ENCODE assay signal across 10 mouse cellular contexts in the genomic region with DNA sequence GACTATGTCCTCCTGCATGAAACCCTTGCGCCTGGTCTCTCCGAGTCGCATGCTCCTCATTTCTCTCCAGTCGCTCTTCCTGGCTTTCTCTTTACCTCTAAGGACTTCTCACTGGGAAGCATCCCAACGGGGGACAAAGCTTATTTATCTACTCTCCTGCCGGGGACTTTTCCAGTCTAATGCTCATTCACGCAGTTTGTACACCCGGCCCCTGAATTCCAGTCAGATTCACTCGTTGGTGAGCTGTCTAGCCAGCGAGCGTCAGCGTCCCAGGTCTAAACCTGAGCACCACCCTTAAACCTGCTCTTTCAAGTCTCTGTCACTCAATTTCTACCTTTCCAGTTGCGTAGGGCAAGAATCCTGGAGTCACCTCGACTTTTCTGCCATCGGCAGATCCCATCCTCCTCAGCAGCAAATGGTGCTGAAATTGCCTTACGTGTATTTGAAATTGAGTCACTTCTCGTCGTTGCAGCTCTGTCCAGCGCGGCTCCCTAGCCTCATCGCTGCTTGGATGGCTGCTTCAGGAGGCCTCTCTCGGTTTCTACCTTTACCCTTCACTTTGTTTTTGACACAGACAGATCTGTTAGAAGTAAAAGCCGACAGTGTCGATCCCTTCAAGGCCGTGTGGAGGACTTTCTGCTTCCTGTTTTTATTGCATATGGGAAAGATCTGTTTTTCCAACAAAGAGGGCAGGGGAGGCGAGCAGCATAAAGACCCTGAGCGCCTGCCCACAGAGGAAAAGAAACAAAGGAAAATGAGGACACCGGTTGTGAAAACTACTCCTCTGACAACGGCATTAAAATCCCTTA. TPM values are rescaled to one million over a fixed set of nuclear protein-coding genes. Genes with fewer than 3 reads are reported as not detected.
DNase-seq lines count a peak whose midpoint lies in the region; ATAC-seq and TF ChIP-seq lines count a peak whose summit lies in the region.
"Had no signal": no experiment of that assay in that cellular context is flagged by ENCODE, and none has a peak within 500 bp of the region (broad histone marks: within the 10 kb centered on the region; RNA-seq: fewer than 3 reads in every experiment).

No protein-coding gene starts in this region.

- TF ChIP-seq CTCF in forebrain, postnatal 0 days (IDR thresholded peaks at IDR 0.05; ENCODE audit: low read depth) = no peak
- TF ChIP-seq CTCF in kidney, postnatal 0 days (IDR thresholded peaks at IDR 0.05; ENCODE audit: low read depth) = no peak

- no peak overlapping the region for H3K4me2 ChIP-seq in forebrain, postnatal 0 days (ENCODE audit: low read depth)
- H3K4me2 ChIP-seq in kidney, postnatal 0 days (ENCODE audit: low read length) = peak overlapping the region; percentile 35
- peak overlapping the region; percentile 7; the same call in 1 of the 2 replicates for H3K4me2 ChIP-seq in midbrain, embryonic 13.5 days (replicated peaks)

- 64% methylated on average over 29 of the region's 29 CpGs for WGBS in forebrain, embryonic 10.5 days
- 53% methylated on average over 29 of the region's 29 CpGs for WGBS in forebrain, postnatal 0 days
- WGBS in kidney, postnatal 0 days = 33% methylated on average over 29 of the region's 29 CpGs
- WGBS in midbrain, embryonic 13.5 days = 54% methylated on average over 29 of the region's 29 CpGs

- peak overlapping the region; percentile 41; the same call in 1 of the 2 replicates for H3K27ac ChIP-seq in forebrain, embryonic 10.5 days
- no peak overlapping the region for H3K27ac ChIP-seq in forebrain, postnatal 0 days (ENCODE audit: low read depth, low read length)
- H3K27ac ChIP-seq in kidney, postnatal 0 days = no peak overlapping the region
- H3K27ac ChIP-seq in midbrain, embryonic 13.5 days = no peak overlapping the region

- H3K9ac ChIP-seq in forebrain, postnatal 0 days = no peak overlapping the region
- no peak overlapping the region for H3K9ac ChIP-seq in kidney, postnatal 0 days (ENCODE audit: low read depth, low read length)
- no peak overlapping the region for H3K9ac ChIP-seq in midbrain, embryonic 13.5 days (replicated peaks)

- H3K27me3 ChIP-seq in forebrain, embryonic 10.5 days (ENCODE audit: poor library complexity, severe bottlenecking) = no peaks in the 10 kb centered on the region
- no peaks in the 10 kb centered on the region for H3K27me3 ChIP-seq in forebrain, postnatal 0 days (ENCODE audit: insufficient read depth, low read length)
- H3K27me3 ChIP-seq in kidney, postnatal 0 days (ENCODE audit: insufficient read depth, low read length) = no peaks in the 10 kb centered on the region
- no peaks in the 10 kb centered on the region for H3K27me3 ChIP-seq in midbrain, embryonic 13.5 days

- ATAC-seq in forebrain, postnatal 0 days = no peak
- no peak for ATAC-seq in kidney, postnatal 0 days (replicated peaks; ENCODE audit: low FRiP score, low read depth)
- no peak for ATAC-seq in midbrain, embryonic 13.5 days
- ATAC-seq in erythroblast, adult 5-6 weeks (replicated peaks; ENCODE audit: low FRiP score, poor library complexity, severe bottlenecking) = no peak

- H3K4me1 ChIP-seq in forebrain, embryonic 10.5 days = peaks cover 25% of the 10 kb centered on the region
- 0 out of 2 replicates have a peak, but pooled peaks cover 4% of the 10 kb centered on the region for H3K4me1 ChIP-seq in forebrain, postnatal 0 days (ENCODE audit: insufficient read depth)
- H3K4me1 ChIP-seq in kidney, postnatal 0 days (replicated peaks; ENCODE audit: insufficient read depth, low read length) = peaks cover 7% of the 10 kb centered on the region; the same call in 1 of the 2 replicates
- H3K4me1 ChIP-seq in midbrain, embryonic 13.5 days (replicated peaks) = peaks cover 6% of the 10 kb centered on the region

- no peak for DNase-seq in forebrain, embryonic 10.5 days (ENCODE audit: extremely low spot score, low spot score)
- no peak for DNase-seq in forebrain, postnatal 0 days
- no peak for DNase-seq in kidney, postnatal 0 days (ENCODE audit: low spot score)
- no peak for DNase-seq in kidney, adult 9 months
- DNase-seq in ZHBTc4 (ENCODE audit: low read depth, low spot score) = peak; percentile 29
- DNase-seq in layer of hippocampus, adult 9-11 months = no peak
- DNase-seq: cerebellum, postnatal 10 days; thymus, adult 18-20 months had no signal

- no peak overlapping the region for H3K4me3 ChIP-seq in forebrain, embryonic 10.5 days
- no peak overlapping the region for H3K4me3 ChIP-seq in forebrain, postnatal 0 days (ENCODE audit: low read depth, low read length)
- no peak overlapping the region for H3K4me3 ChIP-seq in kidney, postnatal 0 days (replicated peaks; ENCODE audit: low read depth, low read length)
- H3K4me3 ChIP-seq in midbrain, embryonic 13.5 days (replicated peaks) = no peak overlapping the region

- H3K9me3 ChIP-seq in forebrain, embryonic 10.5 days = no peaks in the 10 kb centered on the region
- H3K9me3 ChIP-seq in forebrain, postnatal 0 days (ENCODE audit: low read length) = no peaks in the 10 kb centered on the region
- no peaks in the 10 kb centered on the region for H3K9me3 ChIP-seq in kidney, postnatal 0 days (replicated peaks; ENCODE audit: low read length)
- H3K9me3 ChIP-seq in midbrain, embryonic 13.5 days = no peaks in the 10 kb centered on the region

- H3K36me3 ChIP-seq in forebrain, embryonic 10.5 days (replicated peaks) = no peaks in the 10 kb centered on the region
- no peaks in the 10 kb centered on the region for H3K36me3 ChIP-seq in forebrain, postnatal 0 days (ENCODE audit: insufficient read depth)
- no peaks in the 10 kb centered on the region for H3K36me3 ChIP-seq in kidney, postnatal 0 days (ENCODE audit: insufficient read depth, low read length)
- no peaks in the 10 kb centered on the region for H3K36me3 ChIP-seq in midbrain, embryonic 13.5 days

RNA-seq across cellular contexts. Expression of a gene that starts 24.7 kb away (rescaled TPM):
- polyA plus RNA-seq in forebrain, embryonic 10.5 days (2016; fragmentation: Nextera tagmentation; extraction: Ambion mirVana) = 8.6 and 9.8 TPM in 2 replicates
- total RNA-seq in forebrain, postnatal 0 days (2014; rRNA removed) = 10.0 and 14.4 TPM in 2 replicates
- polyA plus RNA-seq in forebrain, postnatal 0 days (2015; fragmentation: Nextera tagmentation; extraction: Ambion mirVana) = 5.6 and 6.5 TPM in 2 replicates
- 11.8 and 12.4 TPM in 2 replicates for polyA plus RNA-seq in kidney, postnatal 0 days (2015; fragmentation: Nextera tagmentation; extraction: Ambion mirVana)
- 4.1 and 4.4 TPM in 2 replicates for polyA plus RNA-seq in midbrain, embryonic 13.5 days (2015; fragmentation: Nextera tagmentation; extraction: Ambion mirVana)
- total RNA-seq in erythroblast, adult 5-6 weeks (2015; ENCODE audit: low replicate concordance) = 0.84 and 6.5 TPM in 2 replicates
- total RNA-seq in erythroblast, adult 5-6 weeks (2017; ENCODE audit: low replicate concordance) = 1.8 and 2.0 TPM in 2 replicates

RNA-seq across cellular contexts. Expression of a gene that starts 25.1 kb away (rescaled TPM):
- 129 and 132 TPM in 2 replicates for polyA plus RNA-seq in forebrain, embryonic 10.5 days (2016; fragmentation: Nextera tagmentation; extraction: Ambion mirVana)
- 92.1 and 126 TPM in 2 replicates for total RNA-seq in forebrain, postnatal 0 days (2014; rRNA removed)
- polyA plus RNA-seq in forebrain, postnatal 0 days (2015; fragmentation: Nextera tagmentation; extraction: Ambion mirVana) = 114 and 141 TPM in 2 replicates
- 161 TPM in 2 replicates for polyA plus RNA-seq in kidney, postnatal 0 days (2015; fragmentation: Nextera tagmentation; extraction: Ambion mirVana)
- 101 and 103 TPM in 2 replicates for polyA plus RNA-seq in midbrain, embryonic 13.5 days (2015; fragmentation: Nextera tagmentation; extraction: Ambion mirVana)
- total RNA-seq in erythroblast, adult 5-6 weeks (2015; ENCODE audit: low replicate concordance) = 27.9 and 36.6 TPM in 2 replicates
- 26.9 and 28.7 TPM in 2 replicates for total RNA-seq in erythroblast, adult 5-6 weeks (2017; ENCODE audit: low replicate concordance)
